Mouse (Mus musculus) liver, postnatal 0 days (tissue): ENCODE measurements around the gene Dhx16.

Source experiments
- CTCF ChIP-seq: sonication (generic); IDR thresholded peaks from 2 replicates; pipeline ENCODE4 v1.5.1; 2016; ENCODE audit warnings: antibody characterized with exemption, low read depth
- EP300 ChIP-seq: IDR thresholded peaks from 2 replicates; pipeline ENCODE4 v1.6.1; 2016; ENCODE audit warnings: antibody characterized with exemption, low read depth, mild to moderate bottlenecking

GRCm38 (mm10) chr17:35860831-35861197 is 18.8 kb upstream of the Dhx16 start:
- TF ChIP-seq CTCF (no peak), EP300 (no peak)
